Mouse (Mus musculus): ENCODE results near the gene Atp6v1e2. TPM values are rescaled to one million over a fixed set of nuclear protein-coding genes. Genes with fewer than 3 reads are reported as not detected.
A peak's percentile ranks its signal among the peaks of the same experiment; 100 is the strongest.

Atp6v1e2 gene
- total RNA-seq, 2 experiments from 2014 or later: not detected

GRCm38 (mm10) chr17:86964502-86964901 lies 16.8 kb upstream of the Atp6v1e2 start:
- peak; percentile 89 for DNase-seq (ENCODE audit: low spot score)

- peak; percentile 44 for DNase-seq (ENCODE audit: low spot score)
These were observed 16.3 kb upstream of the Atp6v1e2 start for GRCm38 (mm10) chr17:86964041-86964440.

GRCm38 (mm10) chr17:86963586-86963902 lies 15.8 kb upstream of the Atp6v1e2 start:
- peak; percentile 42 for DNase-seq (ENCODE audit: low spot score)

- DNase-seq (ENCODE audit: low spot score): peak; percentile 89
These were observed 15.3 kb upstream of the Atp6v1e2 start, which contains the start of gene Rhoq for GRCm38 (mm10) chr17:86962894-86963585. TSS of gene Rhoq (plus strand) at chr17:86963082.

GRCm38 (mm10) chr17:86962297-86962893 lies 14.7 kb upstream of the Atp6v1e2 start:
- DNase-seq (ENCODE audit: low spot score): peak; percentile 94

- peak; percentile 78 for DNase-seq (ENCODE audit: low spot score)
These were observed 13.7 kb upstream of the Atp6v1e2 start for GRCm38 (mm10) chr17:86961301-86961841.

GRCm38 (mm10) chr17:86957968-86958367 lies 10.3 kb upstream of the Atp6v1e2 start:
- DNase-seq (ENCODE audit: low spot score): no peak

GRCm38 (mm10) chr17:86957239-86957638 lies 9.5 kb upstream of the Atp6v1e2 start:
- DNase-seq (ENCODE audit: low spot score): no peak

GRCm38 (mm10) chr17:86948801-86949200 lies 1.1 kb upstream of the Atp6v1e2 start:
- DNase-seq (ENCODE audit: low spot score): peak; percentile 69

- no peak for DNase-seq (ENCODE audit: low spot score)
These were observed 1.6 kb downstream of the Atp6v1e2 start for GRCm38 (mm10) chr17:86946078-86946477.

- DNase-seq (ENCODE audit: low spot score): no peak
These were observed 4.5 kb downstream of the Atp6v1e2 start for GRCm38 (mm10) chr17:86943158-86943557.

- no peak for DNase-seq (ENCODE audit: low spot score)
These were observed 5.6 kb downstream of the Atp6v1e2 start for GRCm38 (mm10) chr17:86942112-86942511.

GRCm38 (mm10) chr17:86938683-86939082 lies 9.0 kb downstream of the Atp6v1e2 start:
- no peak for DNase-seq (ENCODE audit: low spot score)

GRCm38 (mm10) chr17:86937497-86938155 lies 10.1 kb downstream of the Atp6v1e2 start:
- DNase-seq (ENCODE audit: low spot score): peak; percentile 87

GRCm38 (mm10) chr17:86937064-86937463 lies 10.6 kb downstream of the Atp6v1e2 start:
- DNase-seq (ENCODE audit: low spot score): no peak

- no peak for DNase-seq (ENCODE audit: low spot score)
These were observed 14.8 kb downstream of the Atp6v1e2 start for GRCm38 (mm10) chr17:86932896-86933295.

GRCm38 (mm10) chr17:86929981-86930380 lies 17.7 kb downstream of the Atp6v1e2 start:
- no peak for DNase-seq (ENCODE audit: low spot score)

- DNase-seq (ENCODE audit: low spot score): no peak
These were observed 18.3 kb downstream of the Atp6v1e2 start for GRCm38 (mm10) chr17:86929355-86929754.

- no peak for DNase-seq (ENCODE audit: low spot score)
These were observed 20.9 kb downstream of the Atp6v1e2 start for GRCm38 (mm10) chr17:86926836-86927235.

GRCm38 (mm10) chr17:86924679-86925078 lies 23.0 kb downstream of the Atp6v1e2 start:
- DNase-seq (ENCODE audit: low spot score): no peak

GRCm38 (mm10) chr17:86919729-86920128 lies 28.0 kb downstream of the Atp6v1e2 start:
- DNase-seq (ENCODE audit: low spot score): peak; percentile 18

GRCm38 (mm10) chr17:86918786-86919185 lies 28.9 kb downstream of the Atp6v1e2 start:
- peak; percentile 61 for DNase-seq (ENCODE audit: low spot score)
